Comparison of ENCODE assay signal across 21 mouse cellular contexts in the genomic region with DNA sequence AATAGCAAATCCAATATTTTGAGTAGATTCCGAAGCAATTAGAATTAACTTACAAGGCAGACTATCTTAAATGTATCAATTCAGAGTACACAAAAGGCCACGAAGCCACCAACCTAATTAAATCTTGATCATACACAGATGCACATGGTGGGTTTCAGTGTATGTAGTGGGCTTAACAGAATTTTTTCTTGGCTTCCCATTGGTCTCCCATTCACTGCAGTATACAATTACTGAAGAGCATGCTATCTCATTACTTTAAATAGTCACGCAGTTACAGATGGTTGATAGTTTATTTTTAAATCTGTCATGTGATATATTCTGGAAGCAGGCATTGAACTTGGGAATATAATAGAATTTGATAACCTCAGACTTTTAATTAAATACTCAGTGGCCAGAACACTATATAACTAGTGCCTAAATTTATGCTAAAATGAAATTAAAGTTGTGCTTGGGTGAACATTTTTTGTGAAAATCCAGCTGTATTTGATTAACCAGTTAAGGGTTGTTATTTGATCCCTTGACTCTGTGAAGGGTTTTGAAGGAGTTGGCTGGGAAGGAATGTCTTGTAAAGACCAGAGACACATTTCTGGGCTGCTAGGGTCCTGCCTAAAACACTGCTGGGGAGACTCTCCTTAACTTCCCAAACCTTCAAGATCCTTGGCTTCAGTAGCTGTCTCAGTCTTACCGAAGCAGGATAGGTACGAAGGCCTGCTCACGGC.
DNase-seq lines count a peak whose midpoint lies in the region; ATAC-seq and TF ChIP-seq lines count a peak whose summit lies in the region.
"Had no signal": no experiment of that assay in that cellular context is flagged by ENCODE, and none has a peak within 500 bp of the region (broad histone marks: within the 10 kb centered on the region; RNA-seq: fewer than 3 reads in every experiment).

No protein-coding gene starts in this region.

- no peaks in the 10 kb centered on the region for H3K9me3 ChIP-seq in heart, embryonic 10.5 days
- no peaks in the 10 kb centered on the region for H3K9me3 ChIP-seq in forebrain, embryonic 16.5 days (ENCODE audit: control insufficient read depth, low read length)
- no peaks in the 10 kb centered on the region for H3K9me3 ChIP-seq in limb, embryonic 14.5 days (ENCODE audit: control insufficient read depth, low read length)
- H3K9me3 ChIP-seq: hindbrain, embryonic 12.5 days had no signal

- H3K9ac ChIP-seq in forebrain, embryonic 16.5 days (replicated peaks; ENCODE audit: low read depth, low read length) = no peak overlapping the region
- H3K9ac ChIP-seq in limb, embryonic 14.5 days (ENCODE audit: low read depth, low read length, severe bottlenecking) = no peak overlapping the region
- H3K9ac ChIP-seq: hindbrain, embryonic 12.5 days; liver, postnatal 0 days had no signal

- no peak for DNase-seq in heart, embryonic 10.5 days (ENCODE audit: low spot score)
- no peak for DNase-seq in heart, postnatal 14 days
- peak; percentile 26 for DNase-seq in embryo, embryonic 9.5 days (ENCODE audit: extremely low spot score)
- peak; percentile 39 for DNase-seq in limb, embryonic 14.5 days (ENCODE audit: low spot score)
- no peak for DNase-seq in cerebellum, postnatal 36 days
- DNase-seq in liver = no peak
- no peak for DNase-seq in retina, embryonic 14.5 days (ENCODE audit: low spot score)
- DNase-seq: adrenal gland, postnatal 14 days; B cell, adult 2 months; cerebellum, adult 18-20 months; heart, adult 18-20 months; kidney, adult 9 months; kidney, postnatal 4 days; liver, postnatal 0 days; midbrain, embryonic 14.5 days; thymus, postnatal 4 days had no signal

- no peak overlapping the region for H3K4me2 ChIP-seq in forebrain, embryonic 16.5 days (ENCODE audit: low read length)
- no peak overlapping the region for H3K4me2 ChIP-seq in limb, embryonic 14.5 days (replicated peaks; ENCODE audit: low read depth, low read length, severe bottlenecking)
- H3K4me2 ChIP-seq: hindbrain, embryonic 12.5 days had no signal

- no peaks in the 10 kb centered on the region for H3K36me3 ChIP-seq in heart, embryonic 10.5 days
- no peaks in the 10 kb centered on the region for H3K36me3 ChIP-seq in forebrain, embryonic 16.5 days (ENCODE audit: control insufficient read depth, insufficient read depth)
- H3K36me3 ChIP-seq in limb, embryonic 14.5 days (ENCODE audit: control insufficient read depth, insufficient read depth, low read length) = no peaks in the 10 kb centered on the region
- H3K36me3 ChIP-seq: hindbrain, embryonic 12.5 days had no signal

- no peak overlapping the region for H3K4me3 ChIP-seq in heart, embryonic 10.5 days
- H3K4me3 ChIP-seq in forebrain, embryonic 16.5 days (replicated peaks; ENCODE audit: low read length) = no peak overlapping the region
- H3K4me3 ChIP-seq in limb, embryonic 14.5 days (replicated peaks; ENCODE audit: low read length) = no peak overlapping the region
- H3K4me3 ChIP-seq: hindbrain, embryonic 12.5 days had no signal

- H3K27ac ChIP-seq in heart, embryonic 10.5 days = 0 out of 2 replicates have a peak overlapping the region, but pooled peaks have one; percentile 47
- no peak overlapping the region for H3K27ac ChIP-seq in forebrain, embryonic 16.5 days (ENCODE audit: low read length)
- peak overlapping the region; percentile 21 for H3K27ac ChIP-seq in limb, embryonic 14.5 days (replicated peaks; ENCODE audit: low read depth, low read length)
- H3K27ac ChIP-seq: hindbrain, embryonic 12.5 days; macrophage had no signal

- H3K4me1 ChIP-seq in heart, embryonic 10.5 days = peaks cover 12% of the 10 kb centered on the region
- H3K4me1 ChIP-seq in forebrain, embryonic 16.5 days (replicated peaks; ENCODE audit: control insufficient read depth, insufficient read depth, low read length) = peaks cover 7% of the 10 kb centered on the region; the same call in 1 of the 2 replicates
- H3K4me1 ChIP-seq in limb, embryonic 14.5 days (ENCODE audit: control insufficient read depth, insufficient read depth, low read length) = peaks cover 36% of the 10 kb centered on the region

- 75% methylated on average over 6 of the region's 6 CpGs for WGBS in heart, embryonic 10.5 days
- WGBS in forebrain, embryonic 16.5 days = 70% methylated on average over 6 of the region's 6 CpGs
- 27% methylated on average over 6 of the region's 6 CpGs for WGBS in limb, embryonic 14.5 days

- TF ChIP-seq POLR2A in limb, embryonic 14.5 days (IDR thresholded peaks at IDR 0.05; ENCODE audit: borderline replicate concordance, extremely low read depth, insufficient read depth, insufficient read length) = no peak

- ATAC-seq in forebrain, embryonic 16.5 days = peak; percentile 56
- peak; percentile 46 for ATAC-seq in limb, embryonic 14.5 days (ENCODE audit: low FRiP score, low read depth)
- ATAC-seq: activated CD4-positive, CD25-positive, alpha-beta regulatory T cell, adult 4 months; liver, postnatal 0 days; Patski had no signal

- intact Hi-C loops in heart, postnatal 14 days (cut with DNase I) = no loop called here

- no peaks in the 10 kb centered on the region for H3K27me3 ChIP-seq in heart, embryonic 10.5 days (ENCODE audit: insufficient read depth, poor library complexity, severe bottlenecking)
- no peaks in the 10 kb centered on the region for H3K27me3 ChIP-seq in forebrain, embryonic 16.5 days (replicated peaks; ENCODE audit: control insufficient read depth, insufficient read depth, low read length)
- no peaks in the 10 kb centered on the region for H3K27me3 ChIP-seq in limb, embryonic 14.5 days (ENCODE audit: control insufficient read depth, insufficient read depth, low read length)
- H3K27me3 ChIP-seq: Patski had no signal

Comparison
In these comparisons a context has a peak if more than half of its experiments do, and no peak if none do; other contexts are left out.
1. DNase-seq: peak in embryo, embryonic 9.5 days (single experiment) and limb, embryonic 14.5 days (single experiment); none in heart, embryonic 10.5 days (single experiment), heart, postnatal 14 days (0 of 2), cerebellum, postnatal 36 days (0 of 2), liver (single experiment) and retina, embryonic 14.5 days (single experiment).